ENCODE assay signal across 8 mouse cellular contexts in the genomic region with DNA sequence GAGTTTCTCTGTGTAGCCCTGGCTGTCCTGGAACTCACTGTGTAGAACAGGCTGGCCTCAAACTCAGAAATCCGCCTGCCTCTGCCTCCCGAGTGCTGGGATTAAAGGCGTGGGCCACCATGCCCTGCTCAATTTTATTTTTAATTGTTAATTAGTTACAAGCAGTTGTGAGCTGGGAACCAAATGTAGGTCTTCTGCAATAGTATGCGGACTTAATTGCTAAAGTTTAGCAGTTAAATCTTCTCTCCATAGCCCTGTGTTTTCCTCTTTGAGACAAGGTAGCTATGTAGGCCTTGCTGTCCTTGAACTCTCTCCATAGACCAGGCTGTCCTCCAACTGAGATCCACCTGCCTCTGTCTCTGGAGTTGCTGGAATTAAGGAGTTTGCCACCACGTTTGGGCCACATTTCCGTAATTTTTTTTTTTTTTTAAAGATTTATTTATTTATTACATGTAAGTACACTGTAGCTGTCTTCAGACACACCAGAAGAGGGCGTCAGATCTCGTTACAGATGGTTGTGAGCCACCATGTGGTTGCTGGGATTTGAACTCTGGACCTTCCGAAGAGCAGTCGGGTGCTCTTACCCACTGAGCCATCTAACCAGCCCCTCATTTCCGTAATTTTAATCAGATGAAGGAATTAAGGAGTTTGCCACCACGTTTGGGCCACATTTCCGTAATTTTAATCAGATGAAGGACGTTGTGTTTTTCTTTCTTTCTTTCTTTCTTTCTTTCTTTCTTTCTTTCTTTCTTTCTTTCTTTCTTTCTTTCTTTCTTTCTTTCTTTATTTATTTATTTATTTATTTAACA. TPM values are rescaled to one million over a fixed set of nuclear protein-coding genes. Genes with fewer than 3 reads are reported as not detected.
A peak's percentile ranks its signal among the peaks of the same experiment; 100 is the strongest.
DNase-seq lines count a peak whose midpoint lies in the region; ATAC-seq and TF ChIP-seq lines count a peak whose summit lies in the region.
"Not testable (repeated sequence)": the region's sequence is repeated elsewhere in the genome, so short reads cannot be mapped to it uniquely, and the experiment has no call there.

No protein-coding gene starts in this region.

- DNase-seq in 416B (ENCODE audit: low read depth): peak; percentile 61
- DNase-seq in embryonic facial prominence, embryonic 10.5 days (ENCODE audit: low spot score); hindbrain, embryonic 10.5 days (ENCODE audit: low spot score); midbrain, embryonic 10.5 days (ENCODE audit: low spot score): not testable (repeated sequence)

- TF ChIP-seq CTCF in intestine, postnatal 0 days (IDR thresholded peaks at IDR 0.05; ENCODE audit: low read depth): 0 out of 2 replicates have a peak, but pooled peaks have one; percentile 6

- not testable (repeated sequence) for H3K27me3 ChIP-seq in embryonic facial prominence, embryonic 10.5 days (replicated peaks; ENCODE audit: low read depth, poor library complexity, severe bottlenecking); hindbrain, embryonic 10.5 days (ENCODE audit: insufficient read depth, poor library complexity, severe bottlenecking); intestine, postnatal 0 days (replicated peaks; ENCODE audit: control insufficient read depth, insufficient read depth, low read length); liver, embryonic 12.5 days (replicated peaks); midbrain, embryonic 10.5 days (ENCODE audit: low read depth, poor library complexity, severe bottlenecking); neural tube, embryonic 14.5 days (ENCODE audit: control insufficient read depth, insufficient read depth, low read length)

- peaks cover 32% of the 10 kb centered on the region for H3K36me3 ChIP-seq in embryonic facial prominence, embryonic 10.5 days (replicated peaks)
- H3K36me3 ChIP-seq in hindbrain, embryonic 10.5 days: peaks cover 17% of the 10 kb centered on the region
- peaks cover 11% of the 10 kb centered on the region; the same call in 1 of the 2 replicates for H3K36me3 ChIP-seq in intestine, postnatal 0 days (ENCODE audit: control insufficient read depth, insufficient read depth)
- H3K36me3 ChIP-seq in liver, embryonic 12.5 days: peaks cover 13% of the 10 kb centered on the region
- H3K36me3 ChIP-seq in midbrain, embryonic 10.5 days: peaks cover 25% of the 10 kb centered on the region
- H3K36me3 ChIP-seq in neural tube, embryonic 14.5 days (ENCODE audit: control insufficient read depth, insufficient read depth, low read length): not testable (repeated sequence)

- peak overlapping the region; percentile 67 for H3K4me3 ChIP-seq in embryonic facial prominence, embryonic 10.5 days
- H3K4me3 ChIP-seq in hindbrain, embryonic 10.5 days: peak overlapping the region; percentile 71
- H3K4me3 ChIP-seq in intestine, postnatal 0 days (ENCODE audit: low read depth, low read length): peak overlapping the region; percentile 65; the same call in 1 of the 2 replicates
- H3K4me3 ChIP-seq in liver, embryonic 12.5 days: peak overlapping the region; percentile 72
- H3K4me3 ChIP-seq in midbrain, embryonic 10.5 days: peak overlapping the region; percentile 72
- not testable (repeated sequence) for H3K4me3 ChIP-seq in neural tube, embryonic 14.5 days (ENCODE audit: low read depth, low read length)

- H3K4me1 ChIP-seq in embryonic facial prominence, embryonic 10.5 days; intestine, postnatal 0 days (replicated peaks; ENCODE audit: control insufficient read depth, insufficient read depth, low read length); neural tube, embryonic 14.5 days (ENCODE audit: control insufficient read depth, insufficient read depth, low read length): not testable (repeated sequence)
- H3K4me1 ChIP-seq in hindbrain, embryonic 10.5 days (replicated peaks): peaks cover 24% of the 10 kb centered on the region
- H3K4me1 ChIP-seq in liver, embryonic 12.5 days: peaks cover 42% of the 10 kb centered on the region
- peaks cover 18% of the 10 kb centered on the region for H3K4me1 ChIP-seq in midbrain, embryonic 10.5 days

- H3K27ac ChIP-seq in embryonic facial prominence, embryonic 10.5 days (replicated peaks): peak overlapping the region; percentile 85
- H3K27ac ChIP-seq in hindbrain, embryonic 10.5 days: peak overlapping the region; percentile 90
- H3K27ac ChIP-seq in intestine, postnatal 0 days (ENCODE audit: low read depth, low read length); liver, embryonic 12.5 days; neural tube, embryonic 14.5 days (ENCODE audit: low read depth, low read length): not testable (repeated sequence)
- peak overlapping the region; percentile 90 for H3K27ac ChIP-seq in midbrain, embryonic 10.5 days (replicated peaks)

- H3K9me3 ChIP-seq in embryonic facial prominence, embryonic 10.5 days; hindbrain, embryonic 10.5 days; intestine, postnatal 0 days (ENCODE audit: control insufficient read depth); liver, embryonic 12.5 days (replicated peaks); midbrain, embryonic 10.5 days (replicated peaks); neural tube, embryonic 14.5 days (ENCODE audit: control insufficient read depth, low read length): not testable (repeated sequence)

- ATAC-seq in granulocyte monocyte progenitor cell, adult 5-6 weeks (replicated peaks; ENCODE audit: poor library complexity, severe bottlenecking): peak; percentile 17; the same call in 1 of the 2 replicates
- ATAC-seq in intestine, postnatal 0 days; liver, embryonic 12.5 days; neural tube, embryonic 14.5 days (ENCODE audit: low read depth): not testable (repeated sequence)

- peak overlapping the region; percentile 84; the same call in 1 of the 2 replicates for H3K4me2 ChIP-seq in intestine, postnatal 0 days (replicated peaks; ENCODE audit: low read depth)
- H3K4me2 ChIP-seq in liver, embryonic 12.5 days: peak overlapping the region; percentile 87
- H3K4me2 ChIP-seq in neural tube, embryonic 14.5 days (ENCODE audit: low read depth, low read length): peak overlapping the region; percentile 54; the same call in 1 of the 2 replicates

- WGBS in embryonic facial prominence, embryonic 10.5 days: 59% methylated on average over 14 of the region's 14 CpGs
- 59% methylated on average over 14 of the region's 14 CpGs for WGBS in hindbrain, embryonic 10.5 days
- 52% methylated on average over 14 of the region's 14 CpGs for WGBS in intestine, postnatal 0 days
- 49% methylated on average over 14 of the region's 14 CpGs for WGBS in liver, embryonic 12.5 days (ENCODE audit: insufficient replicate concordance)
- 59% methylated on average over 14 of the region's 14 CpGs for WGBS in midbrain, embryonic 10.5 days
- 62% methylated on average over 14 of the region's 14 CpGs for WGBS in neural tube, embryonic 14.5 days

- H3K9ac ChIP-seq in intestine, postnatal 0 days (ENCODE audit: low read depth, low read length); neural tube, embryonic 14.5 days (replicated peaks; ENCODE audit: low read depth, low read length): not testable (repeated sequence)
- peak overlapping the region; percentile 80; the same call in 1 of the 2 replicates for H3K9ac ChIP-seq in liver, embryonic 12.5 days

RNA-seq across cellular contexts. Expression of a gene that starts 0.6 kb away (rescaled TPM):
- 44.9 and 48.5 TPM in 2 replicates for polyA plus RNA-seq in embryonic facial prominence, embryonic 10.5 days (2016; fragmentation: Nextera tagmentation; extraction: Ambion mirVana)
- 14.2 and 23.0 TPM in 2 replicates for total RNA-seq in granulocyte monocyte progenitor cell, adult 5-6 weeks (2014; fragmentation: Nextera tagmentation)
- total RNA-seq in granulocyte monocyte progenitor cell, adult 5-6 weeks (2017): 10.9 and 12.5 TPM in 2 replicates
- 46.8 and 49.1 TPM in 2 replicates for polyA plus RNA-seq in hindbrain, embryonic 10.5 days (2016; fragmentation: Nextera tagmentation; extraction: Ambion mirVana)
- 49.0 and 50.4 TPM in 2 replicates for polyA plus RNA-seq in intestine, postnatal 0 days (2015; fragmentation: Nextera tagmentation; extraction: Ambion mirVana)
- 34.5 and 36.7 TPM in 2 replicates for polyA plus RNA-seq in liver, embryonic 12.5 days (2016; fragmentation: Nextera tagmentation; extraction: Ambion mirVana)
- 48.6 and 49.1 TPM in 2 replicates for polyA plus RNA-seq in midbrain, embryonic 10.5 days (2016; fragmentation: Nextera tagmentation; extraction: Ambion mirVana)
- 46.4 and 48.3 TPM in 2 replicates for polyA plus RNA-seq in neural tube, embryonic 14.5 days (2014; fragmentation: Nextera tagmentation; extraction: Ambion mirVana)

RNA-seq across cellular contexts. Expression of a gene that starts 7.9 kb away (rescaled TPM):
- 43.8 and 44.5 TPM in 2 replicates for polyA plus RNA-seq in embryonic facial prominence, embryonic 10.5 days (2016; fragmentation: Nextera tagmentation; extraction: Ambion mirVana)
- total RNA-seq in granulocyte monocyte progenitor cell, adult 5-6 weeks (2014; fragmentation: Nextera tagmentation): 5.9 and 6.3 TPM in 2 replicates
- total RNA-seq in granulocyte monocyte progenitor cell, adult 5-6 weeks (2017): 2.9 and 3.6 TPM in 2 replicates
- polyA plus RNA-seq in hindbrain, embryonic 10.5 days (2016; fragmentation: Nextera tagmentation; extraction: Ambion mirVana): 46.9 and 47.2 TPM in 2 replicates
- polyA plus RNA-seq in intestine, postnatal 0 days (2015; fragmentation: Nextera tagmentation; extraction: Ambion mirVana): 14.5 and 14.6 TPM in 2 replicates
- polyA plus RNA-seq in liver, embryonic 12.5 days (2016; fragmentation: Nextera tagmentation; extraction: Ambion mirVana): 22.4 and 23.0 TPM in 2 replicates
- polyA plus RNA-seq in midbrain, embryonic 10.5 days (2016; fragmentation: Nextera tagmentation; extraction: Ambion mirVana): 45.0 and 48.9 TPM in 2 replicates
- 15.2 and 21.8 TPM in 2 replicates for polyA plus RNA-seq in neural tube, embryonic 14.5 days (2014; fragmentation: Nextera tagmentation; extraction: Ambion mirVana)

RNA-seq across cellular contexts. Expression of a gene that starts 37.5 kb away (rescaled TPM):
- polyA plus RNA-seq in embryonic facial prominence, embryonic 10.5 days (2016; fragmentation: Nextera tagmentation; extraction: Ambion mirVana): 21.9 and 24.2 TPM in 2 replicates
- total RNA-seq in granulocyte monocyte progenitor cell, adult 5-6 weeks (2014; fragmentation: Nextera tagmentation): 4.6 and 12.2 TPM in 2 replicates
- 4.4 and 20.5 TPM in 2 replicates for total RNA-seq in granulocyte monocyte progenitor cell, adult 5-6 weeks (2017)
- 27.7 and 30.9 TPM in 2 replicates for polyA plus RNA-seq in hindbrain, embryonic 10.5 days (2016; fragmentation: Nextera tagmentation; extraction: Ambion mirVana)
- polyA plus RNA-seq in intestine, postnatal 0 days (2015; fragmentation: Nextera tagmentation; extraction: Ambion mirVana): 2.7 and 3.5 TPM in 2 replicates
- polyA plus RNA-seq in liver, embryonic 12.5 days (2016; fragmentation: Nextera tagmentation; extraction: Ambion mirVana): 2.8 and 3.0 TPM in 2 replicates
- 33.2 and 34.7 TPM in 2 replicates for polyA plus RNA-seq in midbrain, embryonic 10.5 days (2016; fragmentation: Nextera tagmentation; extraction: Ambion mirVana)
- 30.2 and 40.2 TPM in 2 replicates for polyA plus RNA-seq in neural tube, embryonic 14.5 days (2014; fragmentation: Nextera tagmentation; extraction: Ambion mirVana)

RNA-seq across cellular contexts. Expression of a gene that starts 49.1 kb away (rescaled TPM):
- polyA plus RNA-seq in embryonic facial prominence, embryonic 10.5 days (2016; fragmentation: Nextera tagmentation; extraction: Ambion mirVana): 161 and 164 TPM in 2 replicates
- 135 and 152 TPM in 2 replicates for total RNA-seq in granulocyte monocyte progenitor cell, adult 5-6 weeks (2014; fragmentation: Nextera tagmentation)
- total RNA-seq in granulocyte monocyte progenitor cell, adult 5-6 weeks (2017): 64.2 and 89.9 TPM in 2 replicates
- 139 and 147 TPM in 2 replicates for polyA plus RNA-seq in hindbrain, embryonic 10.5 days (2016; fragmentation: Nextera tagmentation; extraction: Ambion mirVana)
- 91.5 and 95.0 TPM in 2 replicates for polyA plus RNA-seq in intestine, postnatal 0 days (2015; fragmentation: Nextera tagmentation; extraction: Ambion mirVana)
- polyA plus RNA-seq in liver, embryonic 12.5 days (2016; fragmentation: Nextera tagmentation; extraction: Ambion mirVana): 128 and 138 TPM in 2 replicates
- polyA plus RNA-seq in midbrain, embryonic 10.5 days (2016; fragmentation: Nextera tagmentation; extraction: Ambion mirVana): 138 and 153 TPM in 2 replicates
- 127 and 137 TPM in 2 replicates for polyA plus RNA-seq in neural tube, embryonic 14.5 days (2014; fragmentation: Nextera tagmentation; extraction: Ambion mirVana)

RNA-seq across cellular contexts. Expression of a gene that starts 51.7 kb away (rescaled TPM):
- 37.1 and 38.9 TPM in 2 replicates for polyA plus RNA-seq in embryonic facial prominence, embryonic 10.5 days (2016; fragmentation: Nextera tagmentation; extraction: Ambion mirVana)
- 0.73 and 1.1 TPM in 2 replicates for total RNA-seq in granulocyte monocyte progenitor cell, adult 5-6 weeks (2014; fragmentation: Nextera tagmentation)
- 1.0 and 2.4 TPM in 2 replicates for total RNA-seq in granulocyte monocyte progenitor cell, adult 5-6 weeks (2017)
- 29.8 and 35.3 TPM in 2 replicates for polyA plus RNA-seq in hindbrain, embryonic 10.5 days (2016; fragmentation: Nextera tagmentation; extraction: Ambion mirVana)
- polyA plus RNA-seq in intestine, postnatal 0 days (2015; fragmentation: Nextera tagmentation; extraction: Ambion mirVana): 28.9 and 29.0 TPM in 2 replicates
- polyA plus RNA-seq in liver, embryonic 12.5 days (2016; fragmentation: Nextera tagmentation; extraction: Ambion mirVana): 19.3 and 19.5 TPM in 2 replicates
- polyA plus RNA-seq in midbrain, embryonic 10.5 days (2016; fragmentation: Nextera tagmentation; extraction: Ambion mirVana): 22.1 and 25.0 TPM in 2 replicates
- 5.4 and 14.6 TPM in 2 replicates for polyA plus RNA-seq in neural tube, embryonic 14.5 days (2014; fragmentation: Nextera tagmentation; extraction: Ambion mirVana)
